Mouse (Mus musculus): ENCODE data around the gene Mpdz.

GRCm38 (mm10) chr4:81333628-81333991 is 109.0 kb downstream of the Mpdz start:
- no peak for TF ChIP-seq CEBPB (IDR thresholded peaks at IDR 0.05; ENCODE audit: insufficient read depth, poor library complexity, severe bottlenecking)
- no peak for TF ChIP-seq E2F4 (IDR thresholded peaks at IDR 0.05; ENCODE audit: insufficient read depth)

All from myocyte (in vitro differentiated cells).